Mouse (Mus musculus): ENCODE results near the gene Abcf2. TPM values are rescaled to one million over a fixed set of nuclear protein-coding genes. Genes with fewer than 3 reads are reported as not detected.
A peak's percentile ranks its signal among the peaks of the same experiment; 100 is the strongest.

Gene Abcf2
- polyA plus RNA-seq (2012; rRNA removed): 78.1 and 86.2 TPM in 2 replicates

DNA sequence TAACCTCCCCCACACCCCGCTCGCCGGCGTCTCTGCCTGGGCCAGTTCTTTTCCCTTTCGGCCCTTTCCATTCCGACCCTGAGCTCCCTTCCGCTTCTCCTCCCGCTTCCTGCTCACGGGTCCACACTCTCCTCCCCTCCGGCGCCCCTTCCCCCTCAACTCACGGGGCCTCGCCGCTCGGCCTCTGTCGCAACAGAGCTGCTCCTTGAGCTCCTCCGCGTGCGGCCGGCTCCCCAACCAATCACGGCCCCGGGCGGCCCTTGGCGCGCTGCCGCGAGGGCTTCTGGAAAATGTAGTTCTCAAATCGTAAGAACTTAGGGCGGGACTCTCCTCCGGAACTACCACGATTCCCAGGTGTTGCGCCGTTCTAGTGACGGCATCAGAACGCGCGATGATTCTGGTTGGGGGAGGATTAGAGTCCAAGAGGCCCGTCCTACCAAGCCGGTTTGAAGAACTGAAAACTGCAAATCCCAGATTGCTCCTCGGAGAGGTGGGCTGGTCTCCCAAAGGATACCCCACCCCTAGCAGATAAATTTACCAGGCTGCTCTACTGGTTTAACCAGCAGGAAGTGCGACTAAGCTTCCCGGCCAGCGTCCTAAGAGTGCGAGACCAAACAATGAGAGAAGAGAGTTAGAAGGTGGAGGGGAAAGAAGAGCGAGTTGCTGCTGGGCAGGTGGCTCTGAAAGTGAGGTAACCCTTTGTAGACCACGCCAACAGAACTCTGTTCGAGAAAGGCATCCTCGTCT is at the start of gene Abcf2:
TSS of gene Abcf2 (minus strand) at position 285 of the 747 bp plus-strand sequence.
- DNase-seq (ENCODE audit: extremely low spot score in 1 of 2, low spot score in 1 of 2): peak; percentile 100

DNA sequence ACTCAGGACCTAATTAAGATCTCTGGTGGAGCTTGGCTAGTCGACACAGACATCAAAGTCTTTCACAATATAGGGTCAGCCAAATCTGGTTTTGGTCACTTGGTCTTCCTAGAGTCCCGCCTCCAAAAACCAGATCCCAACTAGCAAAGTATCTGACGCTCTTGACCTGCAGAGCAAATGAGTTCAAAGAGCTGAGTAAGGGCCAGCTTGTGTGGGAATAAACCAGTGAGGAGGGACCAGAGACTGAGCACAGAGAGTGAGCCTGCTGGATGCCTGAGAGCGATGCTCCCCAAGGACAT is 47.5 kb upstream of the Abcf2 start:
- DNase-seq (ENCODE audit: extremely low spot score in 1 of 2, low spot score in 1 of 2): no peak

DNA sequence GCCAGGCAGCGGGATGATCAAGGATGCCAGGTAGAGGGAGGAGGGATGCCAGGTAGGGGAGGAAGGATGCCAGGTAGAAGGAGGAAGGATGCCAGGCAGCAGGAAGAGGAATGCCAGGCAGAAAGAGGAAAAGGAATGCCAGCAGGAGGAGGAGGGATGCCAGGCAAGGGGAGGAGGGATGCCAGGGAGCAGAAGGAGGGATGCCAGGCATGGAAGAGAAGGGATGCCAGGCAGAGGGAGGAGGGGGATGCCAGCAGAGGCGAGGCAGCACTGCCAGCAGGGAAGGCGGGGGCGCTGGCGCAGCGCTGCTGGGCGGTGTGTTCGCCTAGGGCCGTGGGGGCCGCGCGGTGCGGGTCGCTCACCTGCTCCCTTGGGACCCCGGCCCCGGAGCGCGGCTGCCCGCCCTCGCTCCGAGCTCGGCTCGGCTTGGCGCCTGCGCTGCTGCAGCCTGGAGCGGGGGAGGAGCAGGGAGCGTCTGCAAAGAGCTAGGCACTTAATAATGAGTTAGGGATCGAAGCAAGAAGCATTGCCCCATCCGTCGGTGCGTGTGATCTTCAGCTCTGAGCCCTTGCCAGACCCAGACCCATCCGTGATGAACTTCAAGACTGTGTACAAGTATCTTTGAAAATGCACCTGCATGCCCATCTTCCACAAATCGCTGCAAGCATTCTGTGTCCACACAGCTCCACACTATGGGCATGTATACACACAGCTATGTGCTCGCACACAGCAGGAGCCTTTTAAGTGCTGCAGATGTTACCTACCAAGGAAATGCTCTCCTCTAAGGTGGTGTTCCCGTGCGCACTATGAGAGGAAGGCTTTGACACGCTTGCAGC is 46.9 kb upstream of the Abcf2 start, which contains the start of gene Smarcd3:
TSS of gene Smarcd3 (minus strand) at position 426 of the 836 bp plus-strand sequence.
- peak in 1 of 2 experiments; percentile 81 for DNase-seq (ENCODE audit: extremely low spot score in 1 of 2, low spot score in 1 of 2)

DNA sequence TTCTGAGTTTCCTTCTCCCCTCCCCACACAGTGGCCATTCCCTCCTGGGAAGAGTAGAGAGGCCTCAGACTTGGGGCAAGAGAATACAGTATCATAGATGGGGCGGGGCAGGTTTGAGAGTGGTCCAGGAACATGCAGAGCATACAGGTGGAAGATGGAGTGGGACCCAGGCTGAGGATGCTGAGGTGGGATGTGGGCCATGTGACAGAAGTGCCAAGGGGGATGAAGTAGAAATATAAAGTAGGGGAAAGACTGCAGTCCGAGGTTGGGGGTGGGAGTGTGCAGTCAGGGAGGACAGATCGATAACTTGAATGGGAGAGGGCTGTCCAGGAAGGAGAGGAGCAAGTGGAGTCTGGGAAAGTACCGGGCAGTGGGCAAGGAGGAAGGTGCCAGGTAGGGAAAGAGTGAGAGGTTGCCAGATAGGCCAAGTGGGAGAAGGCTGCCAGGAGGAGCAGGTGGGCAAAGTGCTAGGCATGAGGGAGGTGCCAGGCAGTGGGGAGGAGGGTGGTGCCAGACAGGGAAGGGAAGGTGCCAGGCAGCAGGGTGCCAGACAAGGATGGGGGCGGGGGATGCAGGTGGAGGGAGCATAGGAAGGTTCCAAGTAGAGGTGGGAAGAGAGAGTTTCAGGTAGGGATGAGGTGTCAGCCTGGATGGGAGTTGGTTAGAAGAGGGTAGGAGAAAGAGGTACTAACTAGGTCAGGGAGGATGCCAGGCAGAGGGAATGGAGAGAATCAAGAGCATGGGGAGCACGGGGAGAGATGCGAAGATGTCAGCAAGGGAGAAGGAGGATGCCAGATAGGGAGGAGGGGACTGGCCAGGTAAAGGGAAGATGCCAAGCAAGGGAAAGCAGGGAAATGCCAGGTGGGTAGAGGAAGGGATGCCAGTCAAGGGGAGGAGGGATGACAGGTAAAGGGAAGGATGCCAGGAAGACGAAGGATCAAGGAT is 46.0 kb upstream of the Abcf2 start:
- peak in 1 of 2 experiments; percentile 51 for DNase-seq (ENCODE audit: extremely low spot score in 1 of 2, low spot score in 1 of 2)

DNA sequence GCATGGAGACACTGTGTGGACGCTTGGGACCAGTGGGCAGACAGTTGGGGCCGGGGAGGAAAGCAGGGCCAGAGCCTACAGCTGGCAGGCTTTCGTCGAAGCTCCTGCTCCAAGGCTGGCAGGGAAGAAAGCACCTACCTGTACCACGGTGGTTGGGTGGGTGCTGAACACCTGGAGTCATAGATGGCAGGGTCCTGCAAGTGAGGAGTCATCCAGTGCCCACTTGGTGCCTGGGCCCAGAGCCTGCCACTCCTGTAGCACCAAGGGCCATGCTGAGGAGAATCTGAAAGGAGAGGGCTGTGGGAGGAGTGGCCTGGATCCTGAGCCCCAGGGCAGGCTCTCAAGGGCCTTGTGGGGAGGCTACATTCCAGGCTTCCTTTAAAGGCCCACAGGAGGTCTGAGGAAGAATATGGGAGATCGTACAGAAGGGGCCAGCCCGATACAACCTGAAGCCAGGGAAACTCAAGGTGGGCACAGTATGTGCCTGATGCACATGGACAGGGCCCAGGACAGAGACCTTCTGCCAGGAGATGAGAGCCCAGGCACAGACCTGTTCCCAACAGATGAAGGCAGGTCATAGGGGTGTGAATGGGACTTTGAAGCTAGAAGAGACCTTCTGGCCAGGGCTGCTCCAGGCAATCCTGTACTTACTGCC is 45.2 kb upstream of the Abcf2 start:
- no peak for DNase-seq (ENCODE audit: extremely low spot score in 1 of 2, low spot score in 1 of 2)

DNA sequence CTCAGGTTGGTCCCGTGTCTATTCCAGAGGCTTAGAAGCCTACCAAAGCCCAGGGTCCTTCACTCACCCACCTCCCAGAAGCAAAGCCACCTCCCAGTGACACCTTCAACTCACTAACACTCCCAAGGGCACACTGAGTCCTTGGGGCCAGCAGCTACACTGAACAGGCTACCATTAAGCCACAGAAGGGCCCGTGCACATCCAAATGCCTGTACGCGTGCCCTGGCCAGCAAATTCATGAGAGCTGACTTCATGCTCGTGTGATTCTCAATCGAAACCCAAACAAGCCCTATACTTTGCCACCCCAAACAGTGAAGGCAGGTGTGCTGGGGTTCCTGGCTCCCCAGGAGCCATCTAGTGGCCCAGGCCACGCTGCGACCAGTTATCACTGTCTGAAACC is 43.4 kb upstream of the Abcf2 start:
- DNase-seq (ENCODE audit: extremely low spot score in 1 of 2, low spot score in 1 of 2): no peak

DNA sequence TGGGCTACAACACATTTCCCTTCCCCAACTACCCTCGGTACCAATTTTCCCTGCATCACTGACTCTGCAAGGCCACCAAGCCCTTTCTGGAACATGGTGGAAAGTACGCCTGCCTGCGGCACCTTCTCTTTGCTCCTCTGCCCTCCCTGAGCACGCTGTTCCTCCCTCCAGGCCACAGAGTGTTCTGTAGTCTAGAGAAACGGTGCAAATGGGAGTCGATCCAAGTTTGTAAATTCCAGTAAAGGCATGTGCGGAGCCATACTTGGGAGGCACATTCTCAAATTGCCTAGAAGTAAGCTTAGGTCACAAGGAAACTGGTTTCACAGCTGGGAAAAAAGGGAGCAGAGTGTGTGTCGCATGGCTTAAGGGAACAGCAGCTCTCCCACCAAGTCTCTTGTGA is 42.8 kb upstream of the Abcf2 start:
- DNase-seq (ENCODE audit: extremely low spot score in 1 of 2, low spot score in 1 of 2): no peak

DNA sequence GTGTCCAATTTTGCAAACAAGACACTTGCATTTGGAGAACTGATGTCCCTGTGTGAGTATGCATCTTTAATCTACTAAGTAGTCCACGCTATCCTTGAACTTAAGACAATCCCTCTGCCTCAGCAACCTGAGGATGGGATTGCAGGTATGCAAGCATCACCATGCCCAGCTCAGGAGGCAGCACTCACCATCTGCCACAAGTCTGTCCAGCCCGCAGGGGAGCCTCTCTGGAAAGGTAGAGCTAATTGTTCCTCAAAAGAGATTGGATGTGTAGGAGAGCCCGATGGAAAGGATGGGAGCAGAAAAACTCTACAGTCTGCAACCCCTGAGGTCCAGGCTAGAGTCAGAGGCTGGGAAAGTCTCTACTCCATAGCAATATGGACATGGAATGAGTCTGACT is 41.7 kb upstream of the Abcf2 start:
- no peak for DNase-seq (ENCODE audit: extremely low spot score in 1 of 2, low spot score in 1 of 2)

DNA sequence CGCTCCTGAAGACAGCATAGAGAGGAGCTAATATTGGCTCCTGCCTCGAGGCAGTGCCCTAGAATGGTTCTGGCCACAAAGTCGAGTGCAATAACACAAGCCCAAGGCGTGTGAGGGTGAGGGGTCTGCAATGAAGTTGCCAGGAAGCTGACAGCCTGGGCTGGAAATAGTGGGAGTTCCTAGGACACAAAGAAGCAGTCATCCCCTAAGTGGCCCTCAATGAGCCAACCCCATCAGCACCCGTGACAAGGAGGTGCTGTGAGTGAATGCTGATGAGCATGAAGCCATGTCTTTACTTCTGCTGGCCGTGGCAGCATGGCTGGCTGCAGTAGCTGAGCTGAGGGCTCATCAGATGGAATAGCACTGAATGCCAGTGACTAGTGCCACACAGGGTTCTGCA is 37.8 kb upstream of the Abcf2 start:
- no peak for DNase-seq (ENCODE audit: extremely low spot score in 1 of 2, low spot score in 1 of 2)

DNA sequence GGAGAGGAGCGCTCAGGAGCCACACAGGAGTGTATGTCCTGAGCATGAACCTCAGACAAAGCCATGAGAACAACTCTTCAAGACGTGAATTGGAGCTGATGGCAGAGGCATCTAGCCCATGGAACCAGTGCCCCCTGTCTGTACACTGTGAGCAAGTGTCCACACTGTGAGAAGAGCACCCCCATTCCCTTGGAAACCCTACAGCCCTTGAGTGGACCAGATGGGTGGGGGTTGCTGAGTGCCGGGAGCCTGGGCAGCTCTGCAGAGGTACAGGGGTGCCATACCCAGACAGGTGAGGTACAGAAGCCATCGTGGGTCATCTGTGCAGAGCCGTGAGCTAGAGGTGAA is 35.0 kb upstream of the Abcf2 start:
- DNase-seq (ENCODE audit: extremely low spot score in 1 of 2, low spot score in 1 of 2): no peak

DNA sequence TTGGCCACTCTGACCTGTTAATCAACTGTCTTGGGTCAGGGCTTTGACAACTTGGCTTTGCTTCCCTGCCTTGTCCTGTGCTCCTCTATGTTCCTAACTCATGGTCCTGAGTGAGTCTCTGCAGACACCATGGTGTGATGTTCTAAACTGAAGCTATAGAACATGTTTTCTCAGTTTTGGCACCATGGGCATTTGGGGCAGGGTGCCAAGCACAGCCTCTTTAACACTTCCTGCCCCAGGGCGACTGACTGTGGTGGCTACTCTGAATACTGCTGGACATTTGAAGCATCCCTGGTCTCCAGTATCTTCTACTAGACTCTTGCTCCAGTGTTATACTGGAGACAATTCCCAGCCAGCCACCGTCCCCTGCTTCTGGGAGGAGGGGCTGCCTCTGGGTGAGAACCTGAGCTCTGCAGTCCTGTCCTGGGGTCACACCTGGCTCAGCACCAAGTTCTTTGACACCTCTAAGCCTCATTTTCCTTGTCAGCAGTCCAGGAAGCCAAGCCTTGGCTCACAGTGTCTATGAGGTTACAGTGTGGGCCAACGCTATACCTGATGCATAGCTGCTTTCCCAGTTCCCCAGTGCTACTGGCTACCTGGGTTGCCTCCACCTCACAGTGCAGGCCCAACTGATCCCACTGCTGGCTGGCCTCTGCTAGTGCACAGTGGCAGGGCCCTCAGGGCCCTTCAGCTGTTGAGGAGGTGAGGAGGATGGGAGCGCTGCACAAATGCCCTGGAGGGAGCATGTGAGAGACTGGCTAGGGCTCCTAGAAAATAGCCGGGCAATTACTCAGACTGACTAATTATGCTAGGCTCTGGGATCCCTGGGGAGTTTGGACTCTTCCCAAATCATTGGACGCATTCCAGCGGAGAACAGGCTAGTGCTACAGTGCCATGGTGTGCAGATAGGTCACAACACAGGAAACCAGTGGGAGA is 34.4 kb upstream of the Abcf2 start:
- DNase-seq (ENCODE audit: extremely low spot score in 1 of 2, low spot score in 1 of 2): peak in 1 of 2 experiments; percentile 79

DNA sequence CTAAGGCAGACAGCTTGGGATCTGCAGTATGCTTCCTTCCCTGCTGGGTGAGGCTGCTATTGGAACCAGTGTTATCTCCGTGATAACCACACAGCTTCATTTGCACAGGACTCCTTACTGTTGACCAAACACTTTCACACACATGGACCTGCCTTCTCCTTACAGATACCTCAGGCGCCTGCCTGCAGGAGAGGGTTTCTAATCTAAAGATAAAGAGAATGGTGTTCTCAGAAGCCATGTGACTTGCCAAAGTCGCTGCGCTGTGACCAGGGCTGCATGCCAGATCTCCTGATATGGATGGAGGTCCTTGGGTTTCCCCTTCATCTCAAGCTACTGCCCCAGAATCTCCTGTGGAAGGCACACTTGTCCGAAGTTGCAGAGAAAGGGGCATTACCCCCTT is 32.1 kb upstream of the Abcf2 start:
- DNase-seq (ENCODE audit: extremely low spot score in 1 of 2, low spot score in 1 of 2): no peak

DNA sequence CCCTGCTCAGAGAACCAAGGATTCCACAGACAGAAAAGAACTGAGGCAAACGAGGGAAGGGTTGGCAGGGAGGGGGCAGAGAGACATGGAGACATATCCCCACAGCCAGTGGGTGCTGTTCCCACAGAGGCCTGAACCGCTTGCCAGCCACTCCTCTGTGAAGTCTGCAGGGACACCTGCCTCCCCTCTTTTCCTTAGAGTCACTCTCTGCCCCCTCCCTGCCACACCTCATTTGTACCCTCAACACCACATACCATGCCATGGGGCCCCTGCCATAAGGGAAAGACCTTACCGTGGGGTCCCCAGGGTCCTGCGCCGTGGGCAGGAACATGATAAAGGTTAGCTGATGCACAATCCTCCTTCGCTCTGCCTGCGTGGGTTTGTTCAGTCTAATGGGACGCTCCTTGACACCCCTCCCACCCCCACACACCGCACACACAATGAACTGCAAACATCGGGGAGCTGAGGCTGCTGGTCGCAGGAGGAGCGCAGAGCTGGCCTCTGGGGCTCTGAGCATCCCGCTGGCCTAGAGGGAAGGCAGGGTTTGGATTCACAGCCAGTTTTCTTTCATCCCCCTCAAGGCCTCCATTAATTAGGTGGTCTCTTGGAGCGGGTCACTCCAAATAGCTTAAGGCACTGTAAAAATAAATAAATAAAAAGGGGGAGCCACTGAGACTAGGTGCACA is 28.9 kb upstream of the Abcf2 start:
- no peak for DNase-seq (ENCODE audit: extremely low spot score in 1 of 2, low spot score in 1 of 2)

DNA sequence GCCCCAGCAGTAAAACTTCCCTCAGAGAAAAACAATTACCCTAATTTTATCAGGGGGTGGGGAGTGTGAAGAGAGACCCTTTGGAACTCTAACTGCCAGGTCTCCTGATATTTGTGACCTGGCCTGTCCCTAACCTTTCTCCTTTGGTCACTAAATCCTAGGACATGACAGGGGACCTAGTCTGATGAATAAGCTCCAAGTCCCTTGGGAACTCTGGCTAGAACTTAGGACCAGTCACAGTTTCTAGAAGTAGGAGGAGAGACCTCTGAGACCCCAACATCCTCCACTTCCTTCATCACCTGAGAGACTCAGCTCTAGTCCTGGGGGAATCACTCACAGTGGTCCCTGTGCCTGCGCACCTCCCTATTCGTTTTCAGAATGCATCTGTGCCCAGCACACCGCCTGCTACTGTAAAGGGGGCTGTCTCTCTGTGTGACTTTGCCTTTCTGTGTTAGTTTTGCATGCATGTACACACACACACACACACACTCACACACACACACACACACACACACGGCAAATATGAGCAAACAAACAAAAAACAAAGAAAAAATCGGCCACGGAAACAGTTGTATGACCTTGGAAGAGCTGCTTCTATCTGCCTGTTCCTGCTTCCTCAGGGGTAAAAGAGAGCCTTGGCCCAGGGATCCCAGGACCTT is 28.2 kb upstream of the Abcf2 start:
- DNase-seq (ENCODE audit: extremely low spot score in 1 of 2, low spot score in 1 of 2): no peak

DNA sequence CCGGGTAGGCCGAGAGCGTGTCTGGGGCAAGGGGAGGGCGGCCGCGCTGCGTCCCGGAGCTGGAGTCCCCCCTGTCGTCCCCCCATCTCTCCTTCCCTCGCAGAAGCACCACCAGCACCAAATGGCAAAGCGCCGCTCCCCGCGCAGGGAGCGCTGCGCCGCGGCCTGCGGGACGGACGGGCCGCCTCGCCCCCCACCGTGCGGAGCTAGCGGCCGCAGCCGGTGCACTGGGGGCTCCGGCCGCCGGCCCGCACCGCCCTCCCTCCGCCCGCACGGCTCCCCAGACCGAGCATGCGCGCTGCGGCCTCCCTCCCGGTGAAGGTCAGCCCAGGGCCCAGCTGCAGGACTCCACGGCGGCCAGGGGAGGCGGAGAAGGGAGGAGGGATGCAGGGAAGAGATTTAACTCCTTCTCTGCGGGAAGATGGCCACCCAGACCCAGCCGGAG is 27.4 kb upstream of the Abcf2 start:
- DNase-seq (ENCODE audit: extremely low spot score in 1 of 2, low spot score in 1 of 2): peak in 1 of 2 experiments; percentile 71

DNA sequence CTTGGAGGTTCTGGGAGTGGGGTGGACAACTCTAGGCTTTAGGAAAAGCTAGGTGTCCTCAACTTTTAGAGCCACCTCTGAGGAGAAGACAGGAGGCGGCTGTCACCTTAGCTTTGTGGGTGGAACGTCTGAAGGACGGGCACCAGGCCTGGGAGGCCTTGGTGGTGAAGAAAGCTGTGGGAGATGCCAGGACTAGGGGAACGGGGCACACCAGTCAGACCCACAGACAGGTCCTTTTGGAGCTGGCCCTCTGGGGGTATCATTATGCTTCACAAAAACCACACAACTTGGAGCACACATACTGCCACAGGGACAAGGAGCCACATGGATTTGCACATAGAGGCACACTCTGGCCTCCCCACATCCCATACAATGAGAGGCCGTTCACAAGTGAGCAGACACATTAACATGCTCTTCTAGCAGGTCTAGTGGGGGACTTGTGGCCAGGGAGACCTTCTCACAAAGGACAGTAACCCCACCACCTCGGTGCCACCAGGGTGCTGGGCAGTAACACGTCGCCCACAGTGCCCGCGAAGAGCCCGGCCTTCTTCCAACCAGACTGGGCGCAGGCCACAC is 26.9 kb upstream of the Abcf2 start:
- no peak for DNase-seq (ENCODE audit: extremely low spot score in 1 of 2, low spot score in 1 of 2)

DNA sequence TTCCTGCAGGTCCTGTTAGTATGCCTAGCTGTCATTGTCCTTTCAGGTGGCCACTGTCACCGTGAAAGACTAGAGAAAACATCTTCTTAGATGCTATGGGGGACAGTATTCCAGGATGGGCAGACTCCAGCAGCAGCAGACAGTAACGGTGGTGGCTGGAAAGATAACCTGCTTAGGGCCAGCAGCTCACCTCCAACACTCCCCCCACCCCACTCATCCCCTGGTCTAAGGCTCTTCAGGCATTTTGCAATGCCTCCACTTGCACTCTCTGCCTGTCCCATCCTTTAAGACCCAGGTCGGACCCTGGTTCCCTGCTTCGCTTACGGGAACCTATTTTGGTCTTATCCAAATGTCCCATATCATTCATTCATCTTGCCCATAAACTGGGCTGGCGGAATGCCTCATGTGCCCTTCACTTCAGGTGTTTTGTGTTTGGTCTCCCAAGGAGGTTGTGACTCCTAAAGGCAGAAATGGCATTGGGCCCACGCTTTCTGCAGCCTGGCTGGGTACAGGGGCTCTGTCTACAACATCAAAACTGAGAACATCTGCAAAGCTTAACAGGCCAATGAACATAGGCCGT is 26.3 kb upstream of the Abcf2 start:
- no peak for DNase-seq (ENCODE audit: extremely low spot score in 1 of 2, low spot score in 1 of 2)
